Mouse (Mus musculus) megakaryocyte-erythroid progenitor cell, adult 5-6 weeks (primary cell): ENCODE results near the gene Casd1. TPM values are rescaled to one million over a fixed set of nuclear protein-coding genes. Genes with fewer than 3 reads are reported as not detected.

Experiments used
- ATAC-seq: replicated peaks from 2 replicates; pipeline ENCODE4 v1.8.0; 2016; ENCODE audit warnings: mild to moderate bottlenecking, inconsistent platforms; ENCODE audit not compliant: severe bottlenecking, poor library complexity, low FRiP score, low TSS enrichment
- total RNA-seq, 2 experiments: library from RNA; stranded (forward) in 1 of 2; stranded (reverse) in 1 of 2; fragments of 200-1000, 215-1000 nt in 1 of 2; fragments of >200 nt in 1 of 2; fragmentation: Nextera tagmentation in 1 of 2; gene quantifications; 2 replicates each; pipeline ENCODE4 v1.2.3; 2014 to 2017

The Casd1 gene
- total RNA-seq, 2 experiments from 2014 or later = 17.0 to 81.7 TPM

DNA sequence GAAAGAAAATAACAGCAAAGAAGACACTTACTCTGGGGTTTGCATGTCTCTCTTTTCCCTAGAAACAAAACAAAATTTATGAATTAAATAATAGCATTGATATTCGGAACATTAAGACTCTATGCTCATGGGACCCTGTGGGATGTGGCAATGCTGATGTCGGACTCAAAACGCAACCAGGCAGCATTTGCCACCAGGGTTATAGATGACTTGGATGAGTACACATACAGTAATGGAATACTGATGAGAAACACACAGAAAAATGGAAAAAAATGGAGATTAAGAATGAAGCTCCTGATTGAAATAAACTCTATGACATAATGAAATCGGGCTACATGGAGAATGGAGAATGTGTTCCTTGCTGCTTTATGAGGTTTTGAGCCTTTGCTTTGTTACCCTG is 89.8 kb downstream of the Casd1 start:
- no peak for ATAC-seq

Other genes with a start within 250 kb of the Casd1 start
- 0.26 and 0.37 TPM in 2 replicates for gene Col1a2, start 96.0 kb upstream of the Casd1 start, total RNA-seq (2014; fragmentation: Nextera tagmentation)
- gene Col1a2, start 96.0 kb upstream of the Casd1 start, total RNA-seq (2017) = 0.80 and 0.91 TPM in 2 replicates
- 0.57 TPM in 1 of 2 replicates, not detected in the other for gene Sgce, start 146.4 kb downstream of the Casd1 start, total RNA-seq (2014; fragmentation: Nextera tagmentation)
- gene Sgce, start 146.4 kb downstream of the Casd1 start, total RNA-seq (2017) = 1.0 and 4.4 TPM in 2 replicates
- 0.25 and 0.61 TPM in 2 replicates for gene Peg10, start 146.5 kb downstream of the Casd1 start, total RNA-seq (2014; fragmentation: Nextera tagmentation)
- 0.28 and 1.4 TPM in 2 replicates for gene Peg10, start 146.5 kb downstream of the Casd1 start, total RNA-seq (2017)